Mouse (Mus musculus) forebrain, embryonic 12.5 days (tissue): ENCODE data around the gene Kcnj4. TPM values are rescaled to one million over a fixed set of nuclear protein-coding genes. Genes with fewer than 3 reads are reported as not detected.

Experiments
- ATAC-seq: fragments of 200-750 bp; cut with Nextera tagmentation; 2 replicates; pipeline ENCODE4 v1.8.0; 2017; ENCODE audit warnings: moderate TSS enrichment; ENCODE audit not compliant: low FRiP score
- H3K27ac ChIP-seq: fragments of 300-500 bp; sonication (generic); 2 replicates; pipeline ENCODE4 v1.5.1; 2016; ENCODE audit warnings: mild to moderate bottlenecking
- H3K27me3 ChIP-seq: fragments of 300-500 bp; sonication (generic); 2 replicates; pipeline ENCODE4 v1.6.1; 2016; ENCODE audit warnings: mild to moderate bottlenecking
- H3K36me3 ChIP-seq: fragments of 300-500 bp; sonication (generic); replicated peaks from 2 replicates; pipeline ENCODE4 v1.6.1; 2016; ENCODE audit warnings: mild to moderate bottlenecking
- H3K4me1 ChIP-seq: fragments of 300-500 bp; sonication (generic); 2 replicates; pipeline ENCODE4 v1.6.1; 2016
- H3K4me2 ChIP-seq: fragments of 300-500 bp; sonication (generic); 2 replicates; pipeline ENCODE4 v1.6.1; 2016; ENCODE audit warnings: mild to moderate bottlenecking, moderate library complexity
- H3K4me3 ChIP-seq: fragments of 300-500 bp; sonication (generic); replicated peaks from 2 replicates; pipeline ENCODE4 v1.5.1; 2016; ENCODE audit warnings: mild to moderate bottlenecking
- H3K9ac ChIP-seq: fragments of 300-500 bp; sonication (generic); 2 replicates; pipeline ENCODE4 v1.6.1; 2016; ENCODE audit warnings: mild to moderate bottlenecking
- H3K9me3 ChIP-seq: fragments of 300-500 bp; sonication (generic); 2 replicates; pipeline ENCODE4 v1.6.1; 2016
- WGBS: fragments of 180-500 bp; shearing (Covaris S2); methylation state at CpG from one replicate; pipeline ENCODE4 v1.1.7; 2016; 5-methylcytosine and 5-hydroxymethylcytosine counted together
- polyA plus RNA-seq: library from polyadenylated mRNA; unstranded; fragments of >200 nt; fragmentation: Nextera tagmentation; extraction: Ambion mirVana; gene quantifications from 2 replicates; pipeline ENCODE4 v1.2.1, GENCODE M21; 2016

Gene Kcnj4
- polyA plus RNA-seq, 1 experiment from 2014 or later = not detected

GRCm38 (mm10) chr15:79507055-79507828 is 2.2 kb upstream of the Kcnj4 start:
- no peak overlapping the region for H3K4me2 ChIP-seq
- no peaks in the 10 kb centered on the region for H3K36me3 ChIP-seq
- H3K4me1 ChIP-seq = peaks cover 43% of the 10 kb centered on the region
- WGBS = 54% methylated on average over 31 of the region's 31 CpGs
- no peak overlapping the region for H3K4me3 ChIP-seq
- no peak overlapping the region for H3K27ac ChIP-seq
- no peak overlapping the region for H3K9ac ChIP-seq
- no peaks in the 10 kb centered on the region for H3K9me3 ChIP-seq
- H3K27me3 ChIP-seq = peaks cover 98% of the 10 kb centered on the region
- ATAC-seq = no peak

- Histone ChIP-seq H3K4me2 (peak overlapping the region; percentile 100), H3K4me1 (peaks cover 36% of the 10 kb centered on the region), H3K9ac (no peak overlapping the region), H3K36me3 (no peaks in the 10 kb centered on the region), H3K27ac (no peak overlapping the region), H3K4me3 (no peak overlapping the region), H3K9me3 (no peaks in the 10 kb centered on the region), H3K27me3 (peaks cover 98% of the 10 kb centered on the region)
- 33% methylated on average over 7 of the region's 7 CpGs for WGBS
- 0 out of 2 replicates have a peak, but pooled peaks have one; percentile 4 for ATAC-seq
Observed at GRCm38 (mm10) chr15:79506460-79506859, 1.4 kb upstream of the Kcnj4 start.

- H3K27me3 ChIP-seq = peaks cover 96% of the 10 kb centered on the region
- H3K4me2 ChIP-seq = peak overlapping the region; percentile 100
- ATAC-seq = peak; percentile 74
- H3K4me3 ChIP-seq = peak overlapping the region; percentile 56
- H3K4me1 ChIP-seq = peaks cover 32% of the 10 kb centered on the region
- H3K36me3 ChIP-seq = no peaks in the 10 kb centered on the region
- H3K9me3 ChIP-seq = no peaks in the 10 kb centered on the region
- H3K27ac ChIP-seq = no peak overlapping the region
- H3K9ac ChIP-seq = peak overlapping the region; percentile 57
- WGBS = 2% methylated on average over 36 of the region's 71 CpGs
Observed at GRCm38 (mm10) chr15:79505616-79506283, 709 bp upstream of the Kcnj4 start.

GRCm38 (mm10) chr15:79503438-79503837 is 1.6 kb downstream of the Kcnj4 start:
- no peak overlapping the region for H3K9ac ChIP-seq
- no peak for ATAC-seq
- peaks cover 34% of the 10 kb centered on the region for H3K4me1 ChIP-seq
- WGBS = 77% methylated on average over 5 of the region's 5 CpGs
- H3K9me3 ChIP-seq = no peaks in the 10 kb centered on the region
- no peak overlapping the region for H3K27ac ChIP-seq
- no peaks in the 10 kb centered on the region for H3K36me3 ChIP-seq
- peaks cover 87% of the 10 kb centered on the region for H3K27me3 ChIP-seq
- H3K4me2 ChIP-seq = no peak overlapping the region
- H3K4me3 ChIP-seq = no peak overlapping the region

DNA sequence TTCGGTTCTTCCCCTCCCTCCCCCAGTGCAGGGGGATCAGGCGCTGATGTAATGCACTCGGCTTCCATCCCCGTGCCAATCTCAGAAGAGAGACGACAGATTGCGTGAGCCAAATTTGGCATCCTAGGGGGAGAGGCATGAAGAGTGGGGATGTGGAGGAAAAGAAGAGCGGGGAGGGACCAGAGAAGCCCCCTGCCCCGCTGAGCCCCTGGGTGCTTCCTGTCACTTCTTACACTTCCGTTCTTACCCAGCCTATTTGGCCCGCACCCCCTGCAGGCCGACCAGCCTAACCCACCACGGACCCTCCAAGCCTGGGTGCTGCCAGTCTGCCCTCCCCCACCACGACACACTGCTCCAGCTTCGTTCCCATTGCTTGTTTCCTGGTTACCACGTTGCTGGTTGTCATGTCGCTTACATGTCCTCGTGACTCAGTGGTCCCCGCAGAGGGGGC is 2.1 kb downstream of the Kcnj4 start:
- H3K36me3 ChIP-seq = no peaks in the 10 kb centered on the region
- H3K9me3 ChIP-seq = no peaks in the 10 kb centered on the region
- H3K4me1 ChIP-seq = peaks cover 34% of the 10 kb centered on the region
- no peak overlapping the region for H3K4me2 ChIP-seq
- no peak overlapping the region for H3K27ac ChIP-seq
- no peak overlapping the region for H3K4me3 ChIP-seq
- WGBS = 20% methylated on average over 18 of the region's 18 CpGs
- no peak for ATAC-seq
- no peak overlapping the region for H3K9ac ChIP-seq
- peaks cover 84% of the 10 kb centered on the region for H3K27me3 ChIP-seq

- Histone ChIP-seq H3K27me3 (peaks cover 57% of the 10 kb centered on the region), H3K27ac (no peak overlapping the region), H3K9me3 (no peaks in the 10 kb centered on the region), H3K9ac (no peak overlapping the region), H3K4me2 (no peak overlapping the region), H3K36me3 (no peaks in the 10 kb centered on the region), H3K4me3 (no peak overlapping the region), H3K4me1 (peaks cover 12% of the 10 kb centered on the region)
- WGBS = 67% methylated on average over 17 of the region's 17 CpGs
- ATAC-seq = no peak
Observed at GRCm38 (mm10) chr15:79500110-79500509, 4.9 kb downstream of the Kcnj4 start.

DNA sequence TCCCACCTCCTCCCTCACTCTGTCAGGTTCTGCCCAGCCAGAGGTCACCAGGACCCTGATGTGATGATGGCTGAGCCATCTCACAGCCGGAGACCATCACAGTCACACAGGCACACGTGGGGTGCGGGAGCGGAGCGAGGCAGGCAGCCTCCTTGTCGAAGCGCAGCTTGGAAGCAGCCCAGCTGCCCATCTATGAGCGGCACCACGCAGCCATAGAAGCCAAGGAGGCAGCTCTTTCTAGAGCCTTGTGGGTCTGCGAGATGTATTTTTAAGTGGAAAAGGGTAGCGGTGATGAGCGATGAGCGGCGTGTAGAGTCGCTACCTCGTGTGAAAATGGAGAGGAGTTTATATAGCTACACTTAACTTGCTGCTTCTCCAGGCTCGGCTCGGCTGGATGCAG is 11.5 kb downstream of the Kcnj4 start:
- no peak overlapping the region for H3K27ac ChIP-seq
- WGBS = 60% methylated on average over 18 of the region's 18 CpGs
- no peak for ATAC-seq
- no peak overlapping the region for H3K9ac ChIP-seq
- no peaks in the 10 kb centered on the region for H3K36me3 ChIP-seq
- H3K4me1 ChIP-seq = no peaks in the 10 kb centered on the region
- H3K9me3 ChIP-seq = no peaks in the 10 kb centered on the region
- peaks cover 35% of the 10 kb centered on the region for H3K27me3 ChIP-seq
- H3K4me2 ChIP-seq = no peak overlapping the region
- H3K4me3 ChIP-seq = no peak overlapping the region

- no peak for ATAC-seq
- Histone ChIP-seq H3K27ac (no peak overlapping the region), H3K36me3 (no peaks in the 10 kb centered on the region)
Observed at GRCm38 (mm10) chr15:79489463-79489862, 15.6 kb downstream of the Kcnj4 start.

DNA sequence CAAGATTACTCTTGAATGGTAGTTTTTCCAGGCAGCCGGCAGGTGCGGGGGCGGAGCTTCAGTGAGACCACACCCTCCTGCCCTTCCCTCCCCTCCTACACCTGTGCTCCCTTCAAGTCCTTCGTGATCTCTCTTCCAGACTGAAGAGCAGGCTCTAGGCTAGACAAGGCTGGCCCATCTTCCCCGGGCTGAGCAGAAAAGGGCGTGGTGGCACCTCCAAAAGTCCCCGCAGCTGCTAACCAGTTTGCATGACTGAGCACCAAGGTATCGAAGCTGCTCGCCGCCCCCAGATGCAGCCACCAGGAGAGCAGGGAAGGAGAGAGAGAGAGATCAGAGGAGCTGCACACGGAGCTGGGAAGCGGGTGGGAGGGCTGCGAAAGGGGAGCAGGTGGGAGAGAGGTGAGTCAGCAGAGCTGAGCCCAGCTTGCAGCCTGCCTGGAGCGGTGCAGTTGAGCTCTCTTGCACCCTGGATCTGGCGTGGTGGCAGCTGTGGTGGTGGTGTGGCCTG is 23.8 kb downstream of the Kcnj4 start:
- H3K4me3 ChIP-seq = no peak overlapping the region
- WGBS = 11% methylated on average over 15 of the region's 15 CpGs

More at GRCm38 (mm10) chr15:79489463-79489862, 15.6 kb downstream of the Kcnj4 start:
- Histone ChIP-seq H3K9ac (no peak overlapping the region), H3K4me1 (no peaks in the 10 kb centered on the region), H3K9me3 (0 out of 2 replicates have a peak, but pooled peaks cover 3% of the 10 kb centered on the region), H3K27me3 (peaks cover 29% of the 10 kb centered on the region), H3K4me2 (no peak overlapping the region), H3K4me3 (no peak overlapping the region)
- 79% methylated on average over 11 of the region's 11 CpGs for WGBS

DNA sequence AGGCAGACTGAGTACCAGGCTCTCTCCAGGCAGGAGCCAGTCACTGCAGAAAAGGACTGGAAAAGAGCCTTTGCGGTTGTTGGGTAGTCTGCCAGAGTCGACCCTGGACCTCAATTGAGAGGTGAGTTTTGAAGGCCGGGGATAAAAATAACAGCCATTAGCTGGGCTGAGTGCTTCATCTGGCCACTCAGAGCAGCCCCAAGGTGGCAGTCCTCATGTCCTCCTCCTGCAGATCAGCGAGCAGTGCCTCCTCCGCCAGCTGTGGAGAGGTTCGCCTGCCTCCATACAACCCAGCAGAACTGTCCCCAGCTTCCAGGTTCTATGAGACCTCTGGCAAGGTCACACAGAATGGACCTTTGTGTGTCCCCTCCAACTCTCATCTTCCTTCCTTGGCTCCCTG is 27.8 kb downstream of the Kcnj4 start:
- H3K9ac ChIP-seq = no peak overlapping the region
- H3K27ac ChIP-seq = no peak overlapping the region
- no peak overlapping the region for H3K4me3 ChIP-seq
- H3K36me3 ChIP-seq = no peaks in the 10 kb centered on the region
- H3K4me1 ChIP-seq = peaks cover 4% of the 10 kb centered on the region
- 0 out of 2 replicates have a peak, but pooled peaks cover 2% of the 10 kb centered on the region for H3K9me3 ChIP-seq
- H3K4me2 ChIP-seq = no peak overlapping the region
- peaks cover 20% of the 10 kb centered on the region; the same call in 1 of the 2 replicates for H3K27me3 ChIP-seq
- WGBS = 65% methylated on average over 6 of the region's 6 CpGs
- ATAC-seq = no peak

More for the DNA sequence above, 23.8 kb downstream of the Kcnj4 start:
- no peak for ATAC-seq
- Histone ChIP-seq H3K36me3 (no peaks in the 10 kb centered on the region), H3K4me1 (peaks cover 4% of the 10 kb centered on the region), H3K4me2 (no peak overlapping the region), H3K9ac (peak overlapping the region; percentile 7; the same call in 1 of the 2 replicates), H3K27ac (no peak overlapping the region), H3K27me3 (peaks cover 20% of the 10 kb centered on the region; the same call in 1 of the 2 replicates), H3K9me3 (0 out of 2 replicates have a peak, but pooled peaks cover 3% of the 10 kb centered on the region)

- no peak overlapping the region for H3K9ac ChIP-seq
- H3K27ac ChIP-seq = no peak overlapping the region
- H3K4me1 ChIP-seq = peaks cover 15% of the 10 kb centered on the region
- 0 out of 2 replicates have a peak, but pooled peaks cover 4% of the 10 kb centered on the region for H3K27me3 ChIP-seq
- 57% methylated on average over 12 of the region's 12 CpGs for WGBS
- H3K4me2 ChIP-seq = no peak overlapping the region
- 0 out of 2 replicates have a peak, but pooled peaks cover 2% of the 10 kb centered on the region for H3K9me3 ChIP-seq
- no peaks in the 10 kb centered on the region for H3K36me3 ChIP-seq
- H3K4me3 ChIP-seq = no peak overlapping the region
- ATAC-seq = no peak
Observed at GRCm38 (mm10) chr15:79473638-79474355, 31.2 kb downstream of the Kcnj4 start.

GRCm38 (mm10) chr15:79473042-79473441 is 32.0 kb downstream of the Kcnj4 start:
- no peak overlapping the region for H3K4me2 ChIP-seq
- H3K9me3 ChIP-seq = 0 out of 2 replicates have a peak, but pooled peaks cover 2% of the 10 kb centered on the region
- WGBS = 82% methylated on average over 5 of the region's 5 CpGs
- no peak for ATAC-seq
- H3K4me3 ChIP-seq = no peak overlapping the region
- H3K9ac ChIP-seq = no peak overlapping the region
- H3K4me1 ChIP-seq = peaks cover 15% of the 10 kb centered on the region
- no peaks in the 10 kb centered on the region for H3K36me3 ChIP-seq
- H3K27me3 ChIP-seq = 0 out of 2 replicates have a peak, but pooled peaks cover 2% of the 10 kb centered on the region
- H3K27ac ChIP-seq = no peak overlapping the region
